Mouse (Mus musculus) G1E-ER4 (cell line): ENCODE results near the gene Phldb2. TPM values are rescaled to one million over a fixed set of nuclear protein-coding genes. Genes with fewer than 3 reads are reported as not detected.

Experiments used
- GATA1 ChIP-seq: IDR thresholded peaks from one replicate; pipeline ENCODE4 v1.8.0; 2012; ENCODE audit warnings: low read length, inconsistent platforms
- polyA plus RNA-seq: library from polyadenylated mRNA; stranded (reverse); fragments of >175 nt; gene quantifications from 2 replicates; pipeline ENCODE4 v1.2.3, GENCODE M21; 2012

The Phldb2 gene
- polyA plus RNA-seq, 1 experiment, result not detected

GRCm38 (mm10) chr16:45964777-45965176 is 11.4 kb upstream of the Phldb2 start:
- no peak for TF ChIP-seq GATA1

- no peak for TF ChIP-seq GATA1
Measured at GRCm38 (mm10) chr16:45963837-45964236, 10.4 kb upstream of the Phldb2 start.

DNA sequence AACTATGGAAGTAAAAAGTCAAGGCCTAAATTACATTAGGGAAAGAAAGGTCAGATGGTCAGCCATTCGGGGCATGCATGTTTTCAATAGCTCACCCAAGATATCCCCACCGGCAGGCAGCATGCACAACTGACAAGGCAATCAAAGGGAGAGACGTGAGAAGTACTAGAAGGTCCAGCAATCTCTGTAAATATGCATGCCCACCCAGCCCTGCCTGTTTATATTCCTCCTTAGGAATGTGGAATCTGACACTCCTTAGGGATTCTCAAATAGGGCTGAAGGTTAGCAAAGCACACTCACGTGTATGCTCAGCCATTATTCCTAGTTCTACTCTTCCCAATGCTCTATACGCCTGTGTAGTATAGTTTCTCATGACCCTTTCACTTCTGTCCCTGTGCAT is 9.7 kb upstream of the Phldb2 start:
- no peak for TF ChIP-seq GATA1

DNA sequence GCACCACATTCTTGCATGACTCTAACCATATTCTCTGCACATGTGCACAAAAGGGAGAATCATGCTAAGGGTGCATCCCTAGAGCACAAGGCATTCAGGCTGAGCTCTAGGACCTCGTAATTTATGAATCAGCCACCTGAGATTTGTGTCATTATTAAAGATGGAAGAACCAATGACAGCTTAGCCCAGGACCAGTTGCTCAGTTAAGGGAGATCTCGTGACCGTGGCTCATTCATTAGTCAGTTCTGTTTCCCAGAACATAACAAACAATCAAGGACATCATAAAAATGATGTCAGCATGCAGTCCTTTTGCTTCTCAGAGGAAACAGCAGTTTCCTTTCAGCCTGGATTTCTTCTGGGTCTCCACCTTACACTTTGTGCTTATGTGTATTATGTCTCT is 7.6 kb upstream of the Phldb2 start:
- no peak for TF ChIP-seq GATA1

DNA sequence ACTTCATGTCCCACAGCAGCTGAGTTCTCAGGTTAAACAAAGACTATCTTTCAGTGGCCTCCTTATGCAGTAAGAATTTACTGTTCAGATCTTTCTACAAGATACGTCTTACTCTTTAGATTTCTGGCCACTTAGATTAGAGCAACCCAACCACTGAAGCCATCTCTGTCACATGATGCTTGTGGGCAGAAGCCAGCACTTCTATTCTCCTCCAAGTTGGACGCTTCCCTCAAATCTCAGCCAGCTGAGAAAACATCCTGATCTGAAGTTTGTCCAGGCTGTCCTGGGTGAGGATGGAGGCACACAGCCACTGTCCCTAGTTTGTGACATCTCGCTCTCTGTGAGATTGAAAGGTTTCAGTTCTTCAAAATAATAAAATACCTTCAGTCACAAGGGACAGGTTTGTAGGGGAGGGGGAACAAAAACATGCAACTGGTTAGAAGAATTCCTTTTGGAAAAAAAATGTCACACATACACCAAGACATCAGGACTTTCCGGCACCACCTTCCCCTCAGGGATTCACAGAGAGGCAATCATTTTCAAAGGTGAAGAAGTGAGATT is 3.1 kb upstream of the Phldb2 start:
- TF ChIP-seq GATA1, result no peak

- no peak for TF ChIP-seq GATA1
Measured at GRCm38 (mm10) chr16:45952501-45952900, 897 bp downstream of the Phldb2 start.

DNA sequence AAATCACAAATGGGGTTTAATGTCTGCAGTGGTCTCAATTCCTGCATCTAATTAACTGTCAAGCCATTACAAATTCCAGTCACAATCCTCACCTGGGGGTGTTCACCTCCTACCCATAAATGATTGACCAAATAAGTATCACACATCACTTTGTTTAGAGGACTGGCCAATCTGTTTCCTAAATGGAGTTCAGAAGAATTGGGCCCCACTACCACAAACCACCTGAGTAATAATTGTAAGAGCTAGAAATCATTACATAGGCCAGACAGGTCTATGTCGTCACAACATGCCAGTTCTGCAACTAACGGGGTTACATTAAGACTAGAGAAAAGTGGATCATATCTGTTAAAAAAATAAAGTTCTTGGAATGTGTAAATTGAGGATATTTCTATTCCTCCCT is 1.4 kb downstream of the Phldb2 start:
- TF ChIP-seq GATA1, result no peak

DNA sequence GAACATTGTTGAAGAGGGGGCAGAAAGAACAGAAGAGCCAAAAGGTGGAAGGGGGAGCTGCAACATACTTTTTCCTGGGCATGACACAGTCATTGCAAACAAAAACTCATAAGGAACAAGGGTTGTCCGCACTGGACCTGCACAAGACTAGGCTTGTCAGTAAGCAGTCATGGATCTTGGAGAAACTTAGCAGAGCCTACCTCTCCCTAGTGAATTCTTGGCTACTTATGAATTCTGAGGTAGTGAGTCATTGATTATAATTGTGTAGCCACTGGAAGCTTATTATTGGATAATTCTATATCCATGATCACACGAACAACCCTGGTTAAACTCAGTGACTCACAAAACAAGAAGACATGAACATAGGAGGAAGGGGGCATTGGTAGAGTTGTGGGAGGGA is 7.1 kb downstream of the Phldb2 start:
- TF ChIP-seq GATA1, result no peak

DNA sequence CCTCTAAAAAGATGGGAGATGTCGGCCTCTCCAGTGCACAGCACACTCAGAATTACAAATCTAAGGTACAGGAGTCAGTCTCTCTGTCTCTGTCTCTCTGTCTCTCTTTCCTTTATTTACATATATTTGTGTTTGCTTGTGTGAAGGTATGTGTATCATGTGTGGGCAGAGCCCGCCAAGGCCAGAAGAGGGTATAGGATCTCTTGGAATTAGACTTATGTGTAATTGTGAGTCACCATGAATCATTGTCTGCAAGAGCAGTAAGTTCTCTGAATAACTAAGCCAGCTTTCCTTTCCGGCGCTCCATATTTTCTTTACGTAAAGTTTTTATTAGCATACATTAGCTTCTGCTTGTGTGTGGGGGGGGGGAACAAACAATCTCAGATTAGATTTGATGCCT is 7.7 kb downstream of the Phldb2 start:
- TF ChIP-seq GATA1, result no peak

- TF ChIP-seq GATA1, result no peak
Measured at GRCm38 (mm10) chr16:45945174-45945631, 8.2 kb downstream of the Phldb2 start.

DNA sequence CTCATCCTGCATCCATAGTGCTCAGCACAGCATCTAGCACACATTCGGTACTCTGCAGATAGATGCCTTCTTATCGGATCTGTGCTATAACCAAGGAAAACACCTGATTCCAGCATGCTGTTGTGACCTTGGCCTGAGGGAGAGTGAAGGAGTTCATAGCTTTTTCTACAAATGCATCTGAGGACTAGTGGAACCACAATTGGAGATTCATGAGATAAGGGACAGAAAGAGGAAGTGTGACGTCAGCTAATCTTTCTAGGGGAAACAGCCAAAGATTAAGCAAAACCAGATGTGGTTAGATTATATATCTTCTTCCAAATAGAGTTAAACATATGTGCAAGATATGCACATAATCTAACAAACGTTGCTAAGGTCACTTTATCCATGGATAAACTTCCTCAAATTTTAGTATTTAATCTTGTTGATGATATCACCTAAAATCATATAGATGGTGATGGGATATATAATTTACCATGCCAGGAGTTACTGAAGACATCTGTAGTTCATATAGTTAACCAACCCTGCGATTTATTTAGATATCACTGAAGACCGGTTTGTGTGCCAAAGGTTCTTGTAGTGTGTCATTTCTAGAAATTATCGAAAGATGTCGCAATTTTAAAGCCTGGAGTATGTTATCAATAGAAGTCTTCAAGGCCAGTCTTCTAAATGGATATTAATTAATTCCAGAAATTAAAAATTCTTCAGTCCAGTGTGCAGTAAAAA is 11.1 kb downstream of the Phldb2 start:
- TF ChIP-seq GATA1, result no peak

GRCm38 (mm10) chr16:45940701-45941100 is 12.7 kb downstream of the Phldb2 start:
- TF ChIP-seq GATA1, result no peak

DNA sequence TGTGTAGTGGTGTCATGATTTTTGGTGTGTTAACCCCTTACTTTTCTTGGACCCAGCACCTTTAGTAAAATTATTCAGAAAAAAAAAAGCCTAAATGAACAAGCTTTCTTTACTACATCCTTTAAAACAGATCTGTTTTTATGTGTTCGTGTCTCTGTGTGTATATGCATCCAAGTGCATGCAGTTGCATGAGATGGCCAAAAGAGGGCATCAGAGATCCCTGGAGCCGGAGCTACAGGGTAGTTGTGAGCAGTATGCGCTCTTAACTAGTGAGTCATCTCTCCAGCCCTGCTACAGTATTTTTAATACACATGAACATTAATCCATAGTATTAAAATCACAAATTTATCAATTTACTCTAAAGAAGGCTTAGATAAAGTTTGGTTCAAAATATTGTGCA is 14.0 kb downstream of the Phldb2 start:
- no peak for TF ChIP-seq GATA1

GRCm38 (mm10) chr16:45937381-45937780 is 16.0 kb downstream of the Phldb2 start:
- TF ChIP-seq GATA1, result no peak

GRCm38 (mm10) chr16:45936521-45936920 is 16.9 kb downstream of the Phldb2 start:
- no peak for TF ChIP-seq GATA1

- no peak for TF ChIP-seq GATA1
Measured at GRCm38 (mm10) chr16:45935956-45936483, 17.4 kb downstream of the Phldb2 start.
